Mouse (Mus musculus): ENCODE results near the gene Ctnnbip1.

- TF ChIP-seq TAL1 (IDR thresholded peaks at IDR 0.05; ENCODE audit: low read length) (no peak), GATA1 (IDR thresholded peaks at IDR 0.05; ENCODE audit: low read length) (no peak)
These were observed 72.2 kb downstream of the Ctnnbip1 start for GRCm38 (mm10) chr4:149590200-149590599.
